Mouse (Mus musculus) neural tube, embryonic 14.5 days (tissue): ENCODE measurements at regions not wholly inside any gene's neighbourhood (a gene's known extent, or its start where the extent isn't known, plus 50 kb on each side); places are given as distances from the start of the nearest gene placed in this dataset.

Experiments used
- ATAC-seq: fragments of 200-750 bp; cut with Nextera tagmentation; 2 replicates; pipeline ENCODE4 v1.8.0; 2017; ENCODE audit warnings: low read depth, mild to moderate bottlenecking, moderate TSS enrichment, moderate library complexity
- H3K27ac ChIP-seq: fragments of 300-500 bp; sonication (generic); 2 replicates; pipeline ENCODE4 v1.5.1; 2014; ENCODE audit warnings: low read depth, mild to moderate bottlenecking, control low read depth, low read length, moderate library complexity, mixed read lengths
- H3K27me3 ChIP-seq: fragments of 300-500 bp; sonication (generic); 2 replicates; pipeline ENCODE4 v1.6.1; 2014; ENCODE audit warnings: low read length; ENCODE audit not compliant: control insufficient read depth, insufficient read depth
- H3K36me3 ChIP-seq: fragments of 300-500 bp; sonication (generic); 2 replicates; pipeline ENCODE4 v1.6.1; 2014; ENCODE audit warnings: low read length, mixed read lengths; ENCODE audit not compliant: control insufficient read depth, insufficient read depth
- H3K4me1 ChIP-seq: fragments of 300-500 bp; sonication (generic); 2 replicates; pipeline ENCODE4 v1.6.1; 2014; ENCODE audit warnings: low read length; ENCODE audit not compliant: control insufficient read depth, insufficient read depth
- H3K4me2 ChIP-seq: fragments of 300-500 bp; sonication (generic); 2 replicates; pipeline ENCODE4 v1.6.1; 2014; ENCODE audit warnings: mild to moderate bottlenecking, low read depth, low read length, control low read depth
- H3K4me3 ChIP-seq: fragments of 300-500 bp; sonication (generic); 2 replicates; pipeline ENCODE4 v1.5.1; 2014; ENCODE audit warnings: low read depth, low read length, control low read depth, mixed read lengths
- H3K9ac ChIP-seq: fragments of 300-500 bp; sonication (generic); replicated peaks from 2 replicates; pipeline ENCODE4 v1.6.1; 2014; ENCODE audit warnings: low read depth, mild to moderate bottlenecking, control low read depth, low read length, mixed read lengths
- H3K9me3 ChIP-seq: fragments of 300-500 bp; sonication (generic); 2 replicates; pipeline ENCODE4 v1.6.1; 2016; ENCODE audit warnings: low read length; ENCODE audit not compliant: control insufficient read depth
- WGBS: fragments of 180-500 bp; shearing (Covaris S2); extraction: QIAGEN DNeasy Blood & Tissue Kit; methylation state at CpG from one replicate; pipeline ENCODE4 v1.1.7; 2014; 5-methylcytosine and 5-hydroxymethylcytosine counted together

DNA sequence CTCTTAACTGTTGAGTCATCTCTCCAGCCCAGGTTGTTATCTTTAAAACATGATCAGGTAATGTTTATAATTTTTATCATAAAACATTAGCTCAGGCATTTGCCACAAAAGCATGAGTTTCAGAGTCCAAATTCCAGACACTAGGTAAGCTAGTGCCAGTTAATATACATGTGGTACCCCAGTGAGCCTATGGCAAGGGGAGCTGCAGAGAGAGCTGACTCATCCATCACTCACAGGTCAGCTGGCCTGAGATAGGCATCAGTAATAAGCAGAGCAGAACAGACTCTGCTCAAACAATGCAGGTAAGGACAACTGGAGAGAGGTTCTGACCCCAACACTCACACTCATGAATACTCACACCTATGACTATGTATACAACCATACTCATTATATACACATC is 144.6 kb upstream of the Sgcd start:
- no peak for ATAC-seq
- Histone ChIP-seq H3K27me3 (no peaks in the 10 kb centered on the region), H3K9me3 (no peaks in the 10 kb centered on the region), H3K9ac (no peak overlapping the region), H3K4me2 (no peak overlapping the region), H3K27ac (no peak overlapping the region), H3K4me1 (no peaks in the 10 kb centered on the region), H3K4me3 (no peak overlapping the region), H3K36me3 (no peaks in the 10 kb centered on the region)

GRCm38 (mm10) chr11:48098063-48098462 is 109.3 kb upstream of the Sgcd start:
- ATAC-seq = no peak
- Histone ChIP-seq H3K4me3 (no peak overlapping the region), H3K9me3 (no peaks in the 10 kb centered on the region), H3K4me2 (no peak overlapping the region), H3K27ac (no peak overlapping the region), H3K27me3 (no peaks in the 10 kb centered on the region), H3K36me3 (no peaks in the 10 kb centered on the region), H3K4me1 (no peaks in the 10 kb centered on the region), H3K9ac (no peak overlapping the region)
- WGBS = 88% methylated on average over 3 of the region's 3 CpGs

- H3K4me1 ChIP-seq = no peaks in the 10 kb centered on the region
- H3K4me2 ChIP-seq = no peak overlapping the region
- ATAC-seq = no peak
- WGBS = 92% methylated on average over 6 of the region's 6 CpGs
- no peak overlapping the region for H3K27ac ChIP-seq
- H3K9me3 ChIP-seq = no peaks in the 10 kb centered on the region
- H3K27me3 ChIP-seq = no peaks in the 10 kb centered on the region
- no peak overlapping the region for H3K9ac ChIP-seq
- no peak overlapping the region for H3K4me3 ChIP-seq
- H3K36me3 ChIP-seq = no peaks in the 10 kb centered on the region
Observed at GRCm38 (mm10) chr11:48097455-48097854, 108.7 kb upstream of the Sgcd start.

DNA sequence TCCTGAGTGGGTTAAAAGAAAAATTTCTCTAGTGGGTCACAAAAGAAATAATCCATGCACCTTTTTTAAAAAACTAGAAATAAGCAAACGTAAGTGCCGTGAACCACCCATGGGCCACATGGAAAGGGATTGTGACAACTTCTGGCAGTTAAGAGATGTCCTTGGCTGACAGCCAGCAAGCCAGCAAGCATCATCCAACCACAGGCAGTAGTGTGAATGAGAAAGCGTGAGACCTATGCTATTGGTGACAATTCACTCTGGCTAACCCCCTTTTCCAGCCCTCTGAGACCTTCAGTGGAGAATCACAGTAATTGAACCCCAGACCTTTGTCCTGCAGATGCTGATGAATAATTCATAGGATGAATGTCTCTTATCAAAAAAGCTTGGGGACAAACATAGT is 78.3 kb upstream of the Sgcd start:
- H3K4me3 ChIP-seq = no peak overlapping the region
- no peak overlapping the region for H3K27ac ChIP-seq
- no peaks in the 10 kb centered on the region for H3K4me1 ChIP-seq
- H3K36me3 ChIP-seq = no peaks in the 10 kb centered on the region
- H3K9me3 ChIP-seq = no peaks in the 10 kb centered on the region
- H3K4me2 ChIP-seq = no peak overlapping the region
- 47% methylated on average over 3 of the region's 3 CpGs for WGBS
- H3K9ac ChIP-seq = no peak overlapping the region
- no peak for ATAC-seq
- H3K27me3 ChIP-seq = no peaks in the 10 kb centered on the region

GRCm38 (mm10) chr11:48063719-48064118 is 75.0 kb upstream of the Sgcd start:
- H3K9ac ChIP-seq = no peak overlapping the region
- H3K27me3 ChIP-seq = no peaks in the 10 kb centered on the region
- H3K4me1 ChIP-seq = no peaks in the 10 kb centered on the region
- no peaks in the 10 kb centered on the region for H3K9me3 ChIP-seq
- no peak overlapping the region for H3K4me2 ChIP-seq
- WGBS = 79% methylated on average over 9 of the region's 9 CpGs
- no peak overlapping the region for H3K4me3 ChIP-seq
- no peaks in the 10 kb centered on the region for H3K36me3 ChIP-seq
- no peak for ATAC-seq
- H3K27ac ChIP-seq = no peak overlapping the region

- Histone ChIP-seq H3K4me1 (no peaks in the 10 kb centered on the region), H3K27me3 (no peaks in the 10 kb centered on the region), H3K36me3 (no peaks in the 10 kb centered on the region), H3K4me2 (no peak overlapping the region), H3K9ac (no peak overlapping the region), H3K27ac (no peak overlapping the region), H3K4me3 (no peak overlapping the region), H3K9me3 (no peaks in the 10 kb centered on the region)
- ATAC-seq = no peak
Observed at GRCm38 (mm10) chr11:48061501-48061900, 72.7 kb upstream of the Sgcd start.

- no peak overlapping the region for H3K4me3 ChIP-seq
- H3K9ac ChIP-seq = no peak overlapping the region
- no peaks in the 10 kb centered on the region for H3K36me3 ChIP-seq
- H3K9me3 ChIP-seq = no peaks in the 10 kb centered on the region
- no peaks in the 10 kb centered on the region for H3K4me1 ChIP-seq
- no peak overlapping the region for H3K27ac ChIP-seq
- ATAC-seq = no peak
- H3K27me3 ChIP-seq = no peaks in the 10 kb centered on the region
- whole genome bisulfite sequencing = 65% methylated on average over 3 of the region's 3 CpGs
- no peak overlapping the region for H3K4me2 ChIP-seq
Observed at GRCm38 (mm10) chr11:48051156-48051866, 62.5 kb upstream of the Sgcd start.

GRCm38 (mm10) chr11:48048311-48048710 is 59.5 kb upstream of the Sgcd start:
- Histone ChIP-seq H3K9ac (no peak overlapping the region), H3K9me3 (no peaks in the 10 kb centered on the region), H3K27ac (no peak overlapping the region), H3K4me3 (no peak overlapping the region), H3K27me3 (no peaks in the 10 kb centered on the region), H3K4me2 (no peak overlapping the region), H3K4me1 (no peaks in the 10 kb centered on the region), H3K36me3 (no peaks in the 10 kb centered on the region)
- WGBS = 90% methylated on average over 1 of the region's 1 CpGs
- no peak for ATAC-seq
